Mouse (Mus musculus) embryonic facial prominence, embryonic 11.5 days (tissue): ENCODE measurements around the gene Robo1. TPM values are rescaled to one million over a fixed set of nuclear protein-coding genes. Genes with fewer than 3 reads are reported as not detected.
A peak's percentile ranks its signal among the peaks of the same experiment; 100 is the strongest.

ENCODE experiments used
- ATAC-seq: fragments of 200-750 bp; cut with Nextera tagmentation; replicated peaks from 2 replicates; pipeline ENCODE4 v1.8.0; 2017; ENCODE audit warnings: low read depth; ENCODE audit not compliant: insufficient number of reproducible peaks, low FRiP score, low TSS enrichment
- DNase-seq: peaks from one replicate; pipeline ENCODE4 v3.0.0-alpha.2; 2015; ENCODE audit warnings: low spot score
- H3K27ac ChIP-seq: fragments of 300-500 bp; sonication (generic); replicated peaks from 2 replicates; pipeline ENCODE4 v1.5.1; 2014; ENCODE audit warnings: mild to moderate bottlenecking, low read depth, low read length, control low read depth
- H3K27me3 ChIP-seq: fragments of 300-500 bp; sonication (generic); 2 replicates; pipeline ENCODE4 v1.6.1; 2014; ENCODE audit warnings: mild to moderate bottlenecking, low read length, moderate library complexity, mixed read lengths; ENCODE audit not compliant: control insufficient read depth, insufficient read depth
- H3K36me3 ChIP-seq: fragments of 300-500 bp; sonication (generic); replicated peaks from 2 replicates; pipeline ENCODE4 v1.6.1; 2014; ENCODE audit warnings: low read depth, mild to moderate bottlenecking, low read length, moderate library complexity, mixed read lengths; ENCODE audit not compliant: control insufficient read depth, insufficient read depth
- H3K4me1 ChIP-seq: fragments of 300-500 bp; sonication (generic); 2 replicates; pipeline ENCODE4 v1.6.1; 2014; ENCODE audit warnings: low read length, mixed read lengths; ENCODE audit not compliant: control insufficient read depth, insufficient read depth
- H3K4me2 ChIP-seq: fragments of 300-500 bp; sonication (generic); 2 replicates; pipeline ENCODE4 v1.6.1; 2014; ENCODE audit warnings: low read depth, mild to moderate bottlenecking, control low read depth, low read length, moderate library complexity
- H3K4me3 ChIP-seq: fragments of 300-500 bp; sonication (generic); 2 replicates; pipeline ENCODE4 v1.5.1; 2014; ENCODE audit warnings: low read depth, low read length, control low read depth
- H3K9ac ChIP-seq: fragments of 300-500 bp; sonication (generic); replicated peaks from 2 replicates; pipeline ENCODE4 v1.6.1; 2014; ENCODE audit warnings: mild to moderate bottlenecking, control low read depth, low read length
- H3K9me3 ChIP-seq: fragments of 300-500 bp; sonication (generic); replicated peaks from 2 replicates; pipeline ENCODE4 v1.6.1; 2016; ENCODE audit warnings: mild to moderate bottlenecking, low read length, inconsistent platforms, mixed read lengths; ENCODE audit not compliant: control insufficient read depth
- WGBS: fragments of 180-500 bp; shearing (Covaris S2); extraction: QIAGEN DNeasy Blood & Tissue Kit; methylation state at CpG from one replicate; pipeline ENCODE4 v1.1.7; 2014; 5-methylcytosine and 5-hydroxymethylcytosine counted together
- polyA plus RNA-seq: library from polyadenylated mRNA; unstranded; fragments of >200 nt; fragmentation: Nextera tagmentation; extraction: Ambion mirVana; gene quantifications from 2 replicates; pipeline ENCODE4 v1.2.1, GENCODE M21; 2014

The Robo1 gene
- polyA plus RNA-seq: 47.6 and 50.0 TPM in 2 replicates

GRCm38 (mm10) chr16:72307537-72308330 lies at the start of gene Robo1:
Robo1 (plus strand) TSS chr16:72308306.
- no peak for ATAC-seq
- WGBS: 82% methylated on average over 8 of the region's 8 CpGs
- no peak within 1 kb of the TSS for H3K4me2 ChIP-seq

GRCm38 (mm10) chr16:72267839-72268238 lies 40.3 kb upstream of the Robo1 start:
- Histone ChIP-seq H3K9me3 (no peaks in the 10 kb centered on the region), H3K36me3 (no peaks in the 10 kb centered on the region), H3K4me3 (no peak overlapping the region), H3K27me3 (no peaks in the 10 kb centered on the region), H3K4me1 (no peaks in the 10 kb centered on the region), H3K4me2 (no peak overlapping the region), H3K9ac (no peak overlapping the region), H3K27ac (no peak overlapping the region)
- ATAC-seq (no peak), DNase-seq (no peak)
- WGBS: 85% methylated on average over 10 of the region's 10 CpGs

More at GRCm38 (mm10) chr16:72307537-72308330, at the start of gene Robo1:
- Histone ChIP-seq H3K9ac (no peak within 1 kb of the TSS), H3K27ac (no peak within 1 kb of the TSS), H3K4me3 (no peak within 1 kb of the TSS), H3K4me1 (no peaks in the 10 kb centered on the region), H3K36me3 (no peaks in the 10 kb centered on the region), H3K9me3 (no peaks in the 10 kb centered on the region), H3K27me3 (no peaks in the 10 kb centered on the region)
- no peak for DNase-seq

GRCm38 (mm10) chr16:72276390-72277074 lies 31.6 kb upstream of the Robo1 start:
- H3K4me3 ChIP-seq: no peak overlapping the region
- H3K9ac ChIP-seq: no peak overlapping the region
- no peak for DNase-seq
- H3K36me3 ChIP-seq: no peaks in the 10 kb centered on the region
- no peaks in the 10 kb centered on the region for H3K4me1 ChIP-seq
- no peaks in the 10 kb centered on the region for H3K27me3 ChIP-seq
- H3K9me3 ChIP-seq: no peaks in the 10 kb centered on the region
- 82% methylated on average over 3 of the region's 3 CpGs for WGBS
- no peak overlapping the region for H3K4me2 ChIP-seq
- no peak overlapping the region for H3K27ac ChIP-seq
- no peak for ATAC-seq

- Histone ChIP-seq H3K36me3 (no peaks in the 10 kb centered on the region), H3K27ac (no peak overlapping the region), H3K4me2 (no peak overlapping the region), H3K27me3 (no peaks in the 10 kb centered on the region), H3K4me1 (no peaks in the 10 kb centered on the region), H3K9me3 (no peaks in the 10 kb centered on the region), H3K9ac (no peak overlapping the region), H3K4me3 (no peak overlapping the region)
- WGBS: 76% methylated on average over 6 of the region's 6 CpGs
- no peak for ATAC-seq
- no peak for DNase-seq
These were observed 194 bp downstream of the Robo1 start for GRCm38 (mm10) chr16:72308331-72308668.

- Histone ChIP-seq H3K4me3 (no peak overlapping the region), H3K9ac (no peak overlapping the region), H3K27me3 (no peaks in the 10 kb centered on the region), H3K36me3 (no peaks in the 10 kb centered on the region), H3K4me1 (no peaks in the 10 kb centered on the region), H3K4me2 (no peak overlapping the region), H3K9me3 (no peaks in the 10 kb centered on the region), H3K27ac (no peak overlapping the region)
- DNase-seq (peak; percentile 54), ATAC-seq (no peak)
- 31% methylated on average over 8 of the region's 8 CpGs for WGBS
These were observed 19.2 kb downstream of the Robo1 start for GRCm38 (mm10) chr16:72327321-72327720.

- no peak overlapping the region for H3K4me2 ChIP-seq
- no peaks in the 10 kb centered on the region for H3K4me1 ChIP-seq
- H3K4me3 ChIP-seq: no peak overlapping the region
- H3K27ac ChIP-seq: no peak overlapping the region
- DNase-seq: no peak
- no peak for ATAC-seq
- H3K9ac ChIP-seq: no peak overlapping the region
- no peaks in the 10 kb centered on the region for H3K36me3 ChIP-seq
- 70% methylated on average over 3 of the region's 3 CpGs for WGBS
- no peaks in the 10 kb centered on the region for H3K9me3 ChIP-seq
- no peaks in the 10 kb centered on the region for H3K27me3 ChIP-seq
These were observed 20.5 kb downstream of the Robo1 start for GRCm38 (mm10) chr16:72328579-72328978.

- Histone ChIP-seq H3K27ac (no peak overlapping the region), H3K9ac (no peak overlapping the region), H3K27me3 (no peaks in the 10 kb centered on the region), H3K4me1 (no peaks in the 10 kb centered on the region), H3K4me3 (no peak overlapping the region), H3K4me2 (no peak overlapping the region), H3K36me3 (no peaks in the 10 kb centered on the region), H3K9me3 (no peaks in the 10 kb centered on the region)
- WGBS: 94% methylated on average over 1 of the region's 1 CpGs
- no peak for DNase-seq
- ATAC-seq: no peak
These were observed 29.7 kb downstream of the Robo1 start for GRCm38 (mm10) chr16:72337757-72338156.

- 0 out of 2 replicates have a peak, but pooled peaks have one; percentile 23 for ATAC-seq
- Histone ChIP-seq H3K9ac (no peak overlapping the region), H3K4me2 (no peak overlapping the region), H3K27ac (no peak overlapping the region), H3K36me3 (no peaks in the 10 kb centered on the region), H3K4me3 (no peak overlapping the region), H3K9me3 (no peaks in the 10 kb centered on the region), H3K27me3 (no peaks in the 10 kb centered on the region), H3K4me1 (no peaks in the 10 kb centered on the region)
- 55% methylated on average over 5 of the region's 5 CpGs for WGBS
- DNase-seq: peak; percentile 47
These were observed 42.3 kb downstream of the Robo1 start for GRCm38 (mm10) chr16:72350422-72350821.
